Mouse (Mus musculus) kidney, adult 8-10 months (tissue): ENCODE measurements around the gene Lipe.
A peak's percentile ranks its signal among the peaks of the same experiment; 100 is the strongest.

Experiments used
- DNase-seq, 2 experiments: peaks; one replicate each; pipeline ENCODE4 v3.0.0; 2022

Lipe gene

DNA sequence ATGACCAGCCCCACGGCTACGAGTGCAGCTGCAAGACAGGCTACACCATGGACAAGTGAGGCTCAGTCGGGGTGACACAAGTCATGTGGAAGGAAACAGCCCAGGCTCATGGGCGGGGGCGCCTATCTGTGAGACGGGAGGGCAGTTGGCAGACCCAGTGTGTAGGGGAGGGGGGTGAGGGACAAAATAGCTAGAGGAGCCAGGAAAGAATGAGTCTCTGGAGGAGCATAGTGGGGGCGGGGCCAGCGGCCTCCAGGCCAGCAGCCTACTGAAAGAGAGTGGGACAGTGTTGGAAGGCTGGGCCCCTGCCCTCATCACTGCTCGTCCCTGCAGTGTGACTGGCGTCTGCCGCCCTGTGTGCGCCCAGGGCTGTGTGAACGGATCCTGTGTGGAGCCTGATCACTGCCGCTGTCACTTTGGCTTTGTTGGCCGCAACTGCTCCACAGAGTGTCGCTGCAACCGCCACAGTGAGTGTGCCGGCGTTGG is 39.7 kb downstream of the Lipe start:
- DNase-seq = no peak

DNA sequence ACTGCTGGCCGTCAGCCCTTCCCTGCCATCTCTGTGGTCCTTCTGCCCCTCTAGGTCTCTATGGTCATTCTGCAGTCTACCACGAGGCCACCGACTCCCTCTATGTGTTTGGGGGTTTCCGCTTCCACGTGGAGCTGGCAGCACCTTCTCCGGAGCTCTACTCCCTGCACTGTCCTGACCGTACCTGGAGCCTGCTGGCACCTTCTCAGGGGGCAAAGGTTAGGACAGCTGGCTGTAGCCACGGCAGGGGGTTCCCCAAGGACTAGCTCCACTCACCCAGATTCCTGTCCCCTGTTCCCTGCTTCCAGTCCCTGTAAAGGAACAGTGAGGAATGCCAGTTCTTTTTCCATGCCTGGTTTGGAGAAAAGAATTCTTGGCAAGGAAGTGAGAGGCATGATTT is 49.6 kb downstream of the Lipe start:
- peak; percentile 38 to 66 for DNase-seq

DNA sequence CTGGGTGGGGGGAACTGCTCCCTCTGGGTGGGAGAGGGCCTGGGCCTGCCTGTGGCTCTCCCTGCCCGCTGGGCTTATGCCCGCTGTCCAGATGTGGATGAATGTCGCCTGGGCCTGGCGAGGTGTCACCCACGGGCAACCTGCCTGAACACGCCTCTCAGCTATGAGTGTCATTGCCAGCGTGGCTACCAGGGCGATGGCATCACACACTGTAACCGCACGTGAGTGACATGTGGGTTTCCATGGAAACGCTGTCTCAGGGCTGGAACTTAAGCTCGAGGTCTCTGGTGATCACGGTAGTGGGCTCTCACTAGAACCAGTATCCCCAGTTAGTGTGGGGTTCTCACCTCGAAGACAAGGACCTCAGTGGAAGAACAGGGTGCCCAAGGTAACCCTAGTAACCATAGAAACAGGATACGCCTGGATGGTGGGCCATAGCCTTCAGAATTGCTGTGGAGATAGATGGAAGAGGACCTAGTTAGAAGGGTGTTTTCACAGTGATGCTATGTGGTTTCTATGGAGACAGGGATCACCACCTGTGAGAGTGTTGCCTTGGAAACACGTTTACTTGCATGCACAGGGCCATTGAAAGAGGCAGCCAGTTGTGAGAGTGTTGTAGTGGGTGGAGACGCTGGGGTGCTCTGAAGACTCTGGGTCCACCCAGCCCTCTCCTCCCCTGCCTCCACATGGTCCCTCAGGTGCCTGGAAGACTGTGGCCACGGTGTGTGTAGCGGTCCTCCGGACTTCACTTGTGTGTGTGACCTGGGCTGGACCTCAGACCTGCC is 57.3 kb downstream of the Lipe start:
- no peak for DNase-seq

DNA sequence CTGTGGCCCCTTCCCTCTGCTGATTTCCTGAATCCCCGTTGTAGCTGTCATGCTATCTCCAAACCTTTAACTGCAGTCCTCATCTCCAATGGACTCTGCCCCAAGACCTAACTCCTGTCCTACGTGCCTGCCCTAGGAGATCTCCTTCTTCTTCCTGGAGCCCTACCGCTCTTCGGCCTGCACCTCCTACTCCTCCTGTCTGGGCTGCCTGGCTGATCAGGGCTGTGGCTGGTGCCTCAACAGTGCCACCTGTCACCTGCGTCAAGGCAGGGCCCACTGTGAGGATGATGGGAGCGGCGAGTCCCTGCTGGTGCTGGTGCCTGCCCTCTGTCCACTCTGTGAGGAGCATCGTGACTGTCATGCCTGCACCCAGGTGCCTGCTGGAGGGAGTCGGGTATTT is 59.2 kb downstream of the Lipe start:
- DNase-seq = no peak

DNA sequence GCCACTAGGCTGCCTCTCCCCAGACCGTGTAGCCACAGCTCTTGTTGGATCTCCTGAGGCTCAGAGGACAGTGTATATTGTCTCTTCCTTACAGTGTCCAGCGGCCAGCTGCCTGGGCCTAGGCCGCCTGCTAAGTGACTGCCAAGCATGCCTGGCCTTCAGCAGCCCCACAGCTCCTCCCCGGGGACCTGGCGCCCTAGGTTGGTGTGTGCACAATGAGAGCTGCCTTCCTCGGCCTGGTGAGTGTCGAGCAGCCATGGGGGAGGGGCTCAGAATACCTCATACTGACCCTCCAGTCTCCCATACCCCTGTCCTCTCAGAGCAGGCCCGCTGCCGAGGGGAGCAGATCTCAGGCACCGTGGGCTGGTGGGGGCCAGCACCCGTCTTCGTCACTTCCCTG is 64.0 kb downstream of the Lipe start:
- DNase-seq = no peak

DNA sequence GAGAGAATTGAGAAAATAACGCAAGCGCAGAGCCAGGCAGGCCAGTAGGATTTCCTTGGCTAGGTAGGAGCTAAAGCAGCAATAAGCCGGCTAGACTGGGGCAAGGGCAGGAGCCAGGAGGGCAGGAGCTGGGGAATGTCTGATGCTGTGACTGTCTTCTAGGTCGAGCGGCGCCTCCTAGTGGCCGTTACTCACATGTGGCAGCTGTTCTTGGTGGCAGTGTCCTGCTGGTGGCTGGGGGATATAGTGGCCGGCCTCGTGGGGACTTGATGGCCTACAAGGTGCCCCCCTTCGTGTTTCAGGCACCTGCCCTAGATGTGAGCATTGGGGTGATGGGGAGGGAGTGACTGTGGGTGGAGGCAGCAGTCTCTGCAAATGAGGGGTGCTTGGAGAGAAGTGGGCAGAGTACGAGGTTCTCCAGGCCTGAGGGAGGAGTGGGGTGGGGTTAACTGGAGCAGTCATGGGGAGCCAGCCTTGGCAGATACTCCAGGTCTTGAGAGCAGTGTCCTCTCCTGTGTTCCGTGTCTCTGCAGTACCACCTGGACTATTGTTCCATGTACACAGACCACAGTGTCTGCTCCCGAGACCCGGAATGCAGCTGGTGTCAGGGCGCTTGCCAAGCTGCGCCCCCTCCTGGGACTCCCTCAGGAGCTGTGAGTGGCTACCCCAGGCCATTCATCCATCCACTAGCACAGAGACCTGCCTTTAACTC is 64.8 kb downstream of the Lipe start:
- peak; percentile 71 to 80 for DNase-seq
